8 mouse cellular contexts compared by ENCODE assay signal in the genomic region with DNA sequence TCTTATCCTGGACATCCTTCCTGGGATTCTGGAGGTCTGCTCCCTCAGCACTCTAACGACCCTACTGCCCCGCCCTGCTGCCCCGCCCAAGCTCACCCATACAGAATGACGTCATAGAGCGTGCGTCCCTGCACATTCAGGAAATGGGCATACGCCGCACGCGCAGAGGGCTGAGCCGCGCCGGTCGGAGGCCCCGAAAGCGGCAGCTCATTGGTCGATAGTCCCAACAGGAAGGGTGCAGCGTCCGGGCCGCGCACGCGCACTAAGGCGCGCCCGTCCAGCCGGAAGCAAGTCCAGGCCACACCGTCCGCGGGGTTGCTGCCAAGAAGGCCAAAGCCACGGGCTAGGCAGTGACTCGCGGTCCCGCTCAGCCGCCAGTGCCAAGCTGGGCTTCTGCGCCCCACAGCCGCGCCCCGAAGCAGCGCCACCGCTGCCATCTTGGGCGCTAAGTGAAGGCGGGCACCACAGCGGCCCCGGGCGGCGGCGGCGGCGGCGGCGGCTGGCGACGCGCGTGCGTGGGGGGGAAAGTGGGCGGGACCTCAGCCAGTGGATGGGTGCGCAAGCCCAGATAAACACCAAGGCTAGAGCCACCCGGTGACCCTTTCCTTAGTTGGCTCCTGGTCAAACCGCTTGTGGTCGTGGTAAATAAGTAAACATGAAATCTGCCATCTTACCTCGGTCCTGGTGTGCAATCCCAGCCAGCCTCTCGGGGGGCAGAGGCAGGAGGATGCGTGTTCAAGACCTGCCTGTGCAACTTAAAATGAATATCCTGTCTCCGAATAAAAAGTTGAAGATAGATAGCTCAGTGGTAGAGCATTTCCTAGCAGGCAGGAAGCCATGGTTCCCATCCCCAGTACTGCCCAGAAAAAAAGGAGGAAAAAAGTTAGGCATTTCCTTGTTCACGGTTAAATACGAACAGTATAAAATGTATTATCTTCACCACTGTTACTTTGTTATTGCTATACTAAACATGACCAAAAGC. TPM values are rescaled to one million over a fixed set of nuclear protein-coding genes. Genes with fewer than 3 reads are reported as not detected.
DNase-seq lines count a peak whose midpoint lies in the region; ATAC-seq and TF ChIP-seq lines count a peak whose summit lies in the region.

Iba57 (minus strand) TSS at position 485 of the 982 bp plus-strand sequence.

- WGBS in heart, embryonic 13.5 days: 2% methylated on average over 68 of the region's 68 CpGs
- WGBS in liver, embryonic 12.5 days (ENCODE audit: insufficient replicate concordance): under 1% methylated on average over 61 of the region's 68 CpGs
- WGBS in stomach, embryonic 15.5 days: 2% methylated on average over 66 of the region's 68 CpGs

- peak within 1 kb of the TSS; percentile 100 for H3K27ac ChIP-seq in heart, embryonic 13.5 days (replicated peaks)
- peak within 1 kb of the TSS; percentile 100 for H3K27ac ChIP-seq in liver, embryonic 12.5 days
- H3K27ac ChIP-seq in stomach, embryonic 15.5 days: peak within 1 kb of the TSS; percentile 100

- TF ChIP-seq POLR2A in brain, embryonic 14.5 days (IDR thresholded peaks at IDR 0.05; ENCODE audit: borderline replicate concordance, extremely low read depth, insufficient read depth, insufficient read length, poor library complexity, severe bottlenecking): peak; percentile 83

- ATAC-seq in heart, embryonic 13.5 days (ENCODE audit: extremely low read depth, insufficient number of reproducible peaks, low FRiP score, low TSS enrichment): peak; percentile 96
- ATAC-seq in liver, embryonic 12.5 days: peak; percentile 90
- ATAC-seq in stomach, embryonic 15.5 days (ENCODE audit: insufficient read depth, low FRiP score, low read depth): peak; percentile 98

- peak; percentile 100 for DNase-seq in brain, embryonic 14.5 days (ENCODE audit: low read depth)
- DNase-seq in kidney, postnatal 10 days: peak; percentile 99
- peak; percentile 97 to 98 for DNase-seq in natural killer cell, adult 2 months (ENCODE audit: low spot score in 2 of 2)

- H3K9me3 ChIP-seq in erythroblast, embryonic 14.5 days (ENCODE audit: control insufficient read depth, low read length): no peaks in the 10 kb centered on the region
- no peaks in the 10 kb centered on the region for H3K9me3 ChIP-seq in heart, embryonic 13.5 days
- H3K9me3 ChIP-seq in liver, embryonic 12.5 days (replicated peaks): no peaks in the 10 kb centered on the region
- no peaks in the 10 kb centered on the region for H3K9me3 ChIP-seq in stomach, embryonic 15.5 days

- H3K4me3 ChIP-seq in C2C12 (ENCODE audit: insufficient read depth, poor library complexity, severe bottlenecking): peak within 1 kb of the TSS; percentile 45
- H3K4me3 ChIP-seq in erythroblast, embryonic 14.5 days (replicated peaks): peak within 1 kb of the TSS; percentile 77
- peak within 1 kb of the TSS; percentile 78 for H3K4me3 ChIP-seq in heart, embryonic 13.5 days
- peak within 1 kb of the TSS; percentile 83 for H3K4me3 ChIP-seq in liver, embryonic 12.5 days
- peak within 1 kb of the TSS; percentile 84 for H3K4me3 ChIP-seq in stomach, embryonic 15.5 days (replicated peaks)

- H3K9ac ChIP-seq in heart, embryonic 13.5 days: peak within 1 kb of the TSS; percentile 93
- peak within 1 kb of the TSS; percentile 92 for H3K9ac ChIP-seq in liver, embryonic 12.5 days
- peak within 1 kb of the TSS; percentile 84 for H3K9ac ChIP-seq in stomach, embryonic 15.5 days

- peaks cover 84% of the 10 kb centered on the region for H3K4me1 ChIP-seq in erythroblast, embryonic 14.5 days (ENCODE audit: control insufficient read depth)
- peaks cover 48% of the 10 kb centered on the region for H3K4me1 ChIP-seq in heart, embryonic 13.5 days
- peaks cover 58% of the 10 kb centered on the region for H3K4me1 ChIP-seq in liver, embryonic 12.5 days
- peaks cover 11% of the 10 kb centered on the region; the same call in 1 of the 2 replicates for H3K4me1 ChIP-seq in stomach, embryonic 15.5 days

- H3K36me3 ChIP-seq in C2C12 (ENCODE audit: control insufficient read depth, insufficient read depth): no peaks in the 10 kb centered on the region
- H3K36me3 ChIP-seq in erythroblast, embryonic 14.5 days (ENCODE audit: control insufficient read depth): peaks cover 42% of the 10 kb centered on the region
- H3K36me3 ChIP-seq in heart, embryonic 13.5 days: peaks cover 12% of the 10 kb centered on the region
- peaks cover 31% of the 10 kb centered on the region for H3K36me3 ChIP-seq in liver, embryonic 12.5 days
- no peaks in the 10 kb centered on the region for H3K36me3 ChIP-seq in stomach, embryonic 15.5 days

- TF ChIP-seq CTCF in C2C12 (IDR thresholded peaks at IDR 0.05; ENCODE audit: control insufficient read depth, insufficient read depth, insufficient read length): peak; percentile 32
- peak; percentile 19; the same call in 1 of the 2 replicates for TF ChIP-seq CTCF in brain, embryonic 14.5 days (IDR thresholded peaks at IDR 0.05; ENCODE audit: borderline replicate concordance, extremely low read depth, insufficient read depth, insufficient read length)

- no peaks in the 10 kb centered on the region for H3K27me3 ChIP-seq in C2C12 (ENCODE audit: control insufficient read depth, insufficient read depth, insufficient read length)
- H3K27me3 ChIP-seq in erythroblast, embryonic 14.5 days (ENCODE audit: control insufficient read depth): no peaks in the 10 kb centered on the region
- H3K27me3 ChIP-seq in heart, embryonic 13.5 days (replicated peaks): no peaks in the 10 kb centered on the region
- no peaks in the 10 kb centered on the region for H3K27me3 ChIP-seq in liver, embryonic 12.5 days (replicated peaks)
- no peaks in the 10 kb centered on the region for H3K27me3 ChIP-seq in stomach, embryonic 15.5 days (replicated peaks)

- H3K79me3 ChIP-seq in C2C12 (ENCODE audit: low read depth): no peaks in the 10 kb centered on the region

- H3K79me2 ChIP-seq in C2C12 (ENCODE audit: control insufficient read depth, insufficient read depth): no peaks in the 10 kb centered on the region

- peak within 1 kb of the TSS; percentile 73 for H3ac ChIP-seq in C2C12 (ENCODE audit: control insufficient read depth, insufficient read length, low read depth)

- H3K4me2 ChIP-seq in heart, embryonic 13.5 days: peak within 1 kb of the TSS; percentile 74
- peak within 1 kb of the TSS; percentile 85 for H3K4me2 ChIP-seq in liver, embryonic 12.5 days
- H3K4me2 ChIP-seq in stomach, embryonic 15.5 days: peak within 1 kb of the TSS; percentile 65

TF ChIP-seq in C2C12, 6 proteins besides CTCF, POLR2A, EP300 and RAD21:
- TF ChIP-seq MAX (IDR thresholded peaks at IDR 0.05) (peak; percentile 80), CEBPB (IDR thresholded peaks at IDR 0.05; ENCODE audit: low read depth) (peak; percentile 29), USF1 (IDR thresholded peaks at IDR 0.05; ENCODE audit: low read depth) (no peak)

RNA-seq across cellular contexts. Expression of gene Iba57, which starts in this region (rescaled TPM):
- 3.5 TPM for polyA plus RNA-seq in C2C12 (2012; fragmentation: generic; extraction: Trizol)
- 7.8 and 8.5 TPM in 2 replicates for polyA plus RNA-seq in brain, embryonic 14.5 days (2012; rRNA removed)
- polyA plus RNA-seq in erythroblast, embryonic 14.5 days (2012): 2.9 and 3.3 TPM in 2 replicates
- 8.1 and 8.7 TPM in 2 replicates for polyA plus RNA-seq in heart, embryonic 13.5 days (2015; fragmentation: Nextera tagmentation; extraction: Ambion mirVana)
- polyA plus RNA-seq in liver, embryonic 12.5 days (2016; fragmentation: Nextera tagmentation; extraction: Ambion mirVana): 14.2 and 14.5 TPM in 2 replicates
- 6.2 and 7.7 TPM in 2 replicates for polyA plus RNA-seq in stomach, embryonic 15.5 days (2015; fragmentation: Nextera tagmentation; extraction: Ambion mirVana)

Comparison
In these comparisons a context has a peak if more than half of its experiments do, and no peak if none do; other contexts are left out.
1. Peak in every context shown above with its lines: DNase-seq, ATAC-seq, H3K4me3 ChIP-seq and H3K27ac ChIP-seq.